Mouse (Mus musculus): ENCODE results near the gene Tbc1d7.

GRCm38 (mm10) chr13:43159429-43159828 lies 11.9 kb downstream of the Tbc1d7 start:
- TF ChIP-seq E2F4 (IDR thresholded peaks at IDR 0.05; ENCODE audit: insufficient read depth) = no peak
- TF ChIP-seq POLR2A (IDR thresholded peaks at IDR 0.05; ENCODE audit: insufficient read length, low read depth) = no peak
- TF ChIP-seq REST (IDR thresholded peaks at IDR 0.05; ENCODE audit: insufficient read depth, insufficient read length) = no peak
- TF ChIP-seq TCF12 (IDR thresholded peaks at IDR 0.05; ENCODE audit: insufficient read depth, poor library complexity, severe bottlenecking) = no peak
- no peak for TF ChIP-seq POLR2AphosphoS2 (IDR thresholded peaks at IDR 0.05; ENCODE audit: insufficient read length, low read depth)
- no peak for TF ChIP-seq SRF (IDR thresholded peaks at IDR 0.05; ENCODE audit: control insufficient read depth, insufficient read length, low read depth)
- no peak for TF ChIP-seq USF1 (IDR thresholded peaks at IDR 0.05; ENCODE audit: low read depth)
- no peak for TF ChIP-seq MAX (IDR thresholded peaks at IDR 0.05; ENCODE audit: low read depth)
